Mouse (Mus musculus) megakaryocyte-erythroid progenitor cell, adult 5-6 weeks (primary cell): ENCODE results near the gene Lgals2. TPM values are rescaled to one million over a fixed set of nuclear protein-coding genes. Genes with fewer than 3 reads are reported as not detected.

ENCODE experiments used
- ATAC-seq: replicated peaks from 2 replicates; pipeline ENCODE4 v1.8.0; 2016; ENCODE audit warnings: mild to moderate bottlenecking, inconsistent platforms; ENCODE audit not compliant: severe bottlenecking, poor library complexity, low FRiP score, low TSS enrichment
- total RNA-seq, 2 experiments: library from RNA; stranded (forward) in 1 of 2; stranded (reverse) in 1 of 2; fragments of 200-1000, 215-1000 nt in 1 of 2; fragments of >200 nt in 1 of 2; fragmentation: Nextera tagmentation in 1 of 2; gene quantifications; 2 replicates each; pipeline ENCODE4 v1.2.3; 2014 to 2017

Gene Lgals2
- total RNA-seq, 2 experiments from 2014 or later, result not detected

- ATAC-seq, result no peak
These were observed 9.0 kb downstream of the Lgals2 start for GRCm38 (mm10) chr15:78846352-78846751.

DNA sequence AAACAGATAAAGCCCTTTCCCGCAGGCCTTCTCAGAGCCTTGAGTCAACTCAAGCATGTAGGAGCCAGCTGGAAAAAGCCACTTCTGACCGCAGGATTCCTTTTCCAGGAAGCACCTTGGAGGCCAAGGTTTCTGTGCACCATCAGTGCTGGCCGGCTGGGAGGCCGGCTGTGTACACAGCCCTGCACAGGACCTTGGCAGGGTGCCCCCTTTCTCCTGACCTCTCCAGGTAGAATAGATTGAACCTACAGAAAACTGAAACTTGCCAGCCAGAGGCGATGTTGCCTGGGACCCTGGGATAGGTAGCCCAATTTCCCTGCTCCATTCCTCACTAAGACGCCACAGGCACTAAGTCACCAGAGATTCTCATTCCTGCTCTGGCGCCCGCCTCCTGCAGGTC, 9.5 kb downstream of the Lgals2 start:
- ATAC-seq, result no peak

DNA sequence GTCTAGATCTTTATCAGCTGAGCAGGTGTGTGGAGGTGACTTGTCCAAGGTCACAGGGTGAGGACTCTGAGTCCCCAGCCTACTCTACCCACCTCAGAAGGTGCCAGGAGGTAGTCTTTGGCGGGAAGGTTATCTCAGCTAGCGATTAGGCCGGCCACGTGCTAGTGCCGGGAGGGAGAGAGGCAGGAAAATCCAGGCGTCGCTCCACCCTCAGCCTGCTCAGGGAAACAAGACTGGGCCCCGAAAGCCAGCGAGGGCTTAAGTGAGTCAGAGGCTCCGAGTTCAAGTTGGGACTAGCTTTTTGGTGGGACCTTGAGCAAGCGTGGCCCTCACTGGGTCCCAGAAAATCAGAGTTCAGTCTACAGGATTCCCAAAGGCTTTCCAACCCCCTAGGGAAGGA, 10.0 kb downstream of the Lgals2 start:
- ATAC-seq, result no peak

DNA sequence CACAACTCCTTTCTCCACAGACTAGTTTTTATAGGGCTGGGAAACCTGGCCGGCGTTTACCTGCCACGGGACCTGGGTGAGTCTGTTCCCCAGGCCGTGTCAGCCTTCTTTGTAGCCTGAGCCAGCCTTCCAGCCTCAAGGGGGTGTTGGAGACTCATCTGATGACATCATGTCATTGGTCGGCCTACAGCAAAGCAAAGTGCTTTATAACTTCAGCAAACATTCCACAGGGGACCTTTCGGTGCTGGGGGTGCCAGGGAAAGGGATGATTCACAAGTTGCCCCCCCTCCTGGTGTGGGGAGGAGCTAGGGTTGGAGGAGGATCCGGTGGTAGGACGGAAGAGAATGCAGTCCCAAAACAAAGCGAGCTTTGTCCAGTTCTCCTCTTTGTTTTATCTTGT, 10.5 kb downstream of the Lgals2 start:
- ATAC-seq, result no peak

- ATAC-seq, result no peak
These were observed 11.5 kb downstream of the Lgals2 start for GRCm38 (mm10) chr15:78843581-78844469.

DNA sequence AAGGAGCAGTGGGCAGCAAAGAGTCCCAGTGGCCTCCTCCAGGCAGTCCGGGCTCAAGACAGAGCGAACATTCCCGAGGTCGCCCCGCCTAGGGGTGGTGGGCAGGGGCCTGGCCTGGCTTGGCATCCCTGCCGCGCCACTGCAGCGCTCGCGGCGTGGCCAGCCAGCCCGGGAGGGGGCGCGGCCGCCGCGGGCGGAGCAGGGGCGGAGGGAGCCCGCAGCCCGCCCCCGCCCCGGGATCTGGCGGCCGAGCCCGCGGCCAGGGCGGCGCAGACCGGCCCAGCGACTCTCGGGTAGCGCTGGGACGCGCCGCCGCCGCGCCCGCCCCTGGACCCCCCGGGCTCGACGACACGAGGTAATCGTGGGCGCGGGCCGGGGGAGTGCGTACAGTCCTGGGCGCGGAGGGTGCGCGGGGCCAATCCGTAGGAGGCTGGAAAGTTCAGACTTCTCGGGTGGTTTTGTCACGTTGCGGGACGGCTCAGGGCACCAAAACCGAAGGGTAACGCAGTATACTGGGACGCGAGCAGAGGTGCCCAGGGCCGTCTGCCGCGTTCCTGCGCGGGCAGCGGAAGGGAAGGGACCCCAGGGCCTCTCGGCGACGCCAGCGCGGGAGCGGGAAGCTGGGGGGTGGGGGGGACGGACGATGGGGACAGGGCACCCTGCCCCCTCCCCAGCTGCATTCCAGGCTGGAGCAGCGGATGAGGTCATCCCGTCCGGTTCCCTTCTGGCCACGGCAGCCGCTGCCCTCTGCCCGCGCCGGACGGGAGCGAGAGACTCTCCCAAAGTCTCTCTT, 12.8 kb downstream of the Lgals2 start, which contains the start of gene Cdc42ep1:
Gene Cdc42ep1 (plus strand): TSS at position 254 of the 793 bp plus-strand sequence.
- no peak for ATAC-seq

DNA sequence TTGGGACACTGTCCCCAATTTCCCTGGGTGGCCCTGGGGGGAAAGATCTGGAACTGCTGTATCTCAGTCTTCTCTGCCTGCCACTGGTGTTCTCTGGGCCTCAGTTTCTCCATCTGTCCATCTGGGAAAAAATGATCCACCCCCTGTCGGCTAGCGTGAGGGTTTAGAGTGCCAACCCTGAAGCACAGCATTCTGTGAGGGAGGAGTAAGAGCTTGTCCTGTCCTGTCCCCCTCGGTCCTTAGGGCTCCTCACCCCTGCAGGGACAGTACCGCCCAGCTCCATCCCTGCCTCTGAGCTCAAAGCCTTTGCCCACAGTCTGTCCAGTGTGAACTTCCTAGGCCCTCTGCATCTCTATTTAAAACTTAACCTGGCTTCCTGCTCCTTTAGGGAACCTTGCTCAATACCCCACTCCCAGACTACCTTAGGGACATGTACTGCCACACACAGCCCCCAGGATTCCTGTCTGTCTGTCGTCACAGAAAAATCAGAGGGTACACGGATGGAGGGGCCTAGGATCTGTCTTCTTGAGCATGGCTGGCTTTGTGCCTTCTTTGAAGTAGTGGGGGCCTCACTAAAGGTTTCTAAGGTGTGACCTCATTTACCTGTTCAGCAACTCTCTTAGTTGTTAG, 14.1 kb downstream of the Lgals2 start:
- no peak for ATAC-seq

GRCm38 (mm10) chr15:78840751-78841150, 14.6 kb downstream of the Lgals2 start:
- ATAC-seq, result no peak

DNA sequence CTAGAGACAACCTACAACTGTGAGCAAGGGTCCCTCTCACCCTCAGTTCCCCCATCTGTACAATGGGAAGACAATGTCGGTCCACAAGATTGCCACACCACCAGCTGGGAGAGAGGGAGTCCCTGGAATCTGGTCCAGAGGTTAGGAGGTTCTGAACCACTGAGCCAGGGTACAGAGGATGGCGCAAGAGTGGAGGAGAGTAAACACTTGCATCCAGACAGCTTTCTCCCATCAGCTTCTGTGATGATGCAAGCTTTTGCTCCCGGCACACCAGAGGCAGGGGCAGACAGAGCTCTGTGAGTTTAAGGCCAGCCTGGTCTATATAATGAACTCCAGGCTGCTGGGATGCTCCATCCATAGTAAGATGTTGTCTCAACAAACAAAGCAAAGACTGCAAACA, 15.1 kb downstream of the Lgals2 start:
- no peak for ATAC-seq

DNA sequence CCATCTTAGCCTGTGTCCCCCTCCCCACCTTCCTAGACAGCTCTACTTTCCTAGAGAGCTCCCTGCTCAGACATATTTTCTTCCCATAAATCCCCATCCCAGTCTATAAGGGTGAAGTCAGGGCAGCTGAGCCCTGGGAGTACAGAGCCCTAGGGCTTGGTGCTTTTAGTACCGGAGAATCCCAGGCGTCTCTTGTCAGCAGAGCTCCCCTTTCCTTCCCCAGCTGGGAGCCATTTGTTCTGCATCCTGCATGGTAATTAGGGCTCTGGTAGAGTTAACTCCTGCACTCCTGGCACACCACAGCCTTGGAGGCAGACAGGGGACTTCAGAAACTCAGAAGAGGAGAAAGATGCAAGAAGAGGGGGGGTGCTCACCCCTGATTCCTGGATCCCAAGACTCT, 15.6 kb downstream of the Lgals2 start:
- no peak for ATAC-seq

DNA sequence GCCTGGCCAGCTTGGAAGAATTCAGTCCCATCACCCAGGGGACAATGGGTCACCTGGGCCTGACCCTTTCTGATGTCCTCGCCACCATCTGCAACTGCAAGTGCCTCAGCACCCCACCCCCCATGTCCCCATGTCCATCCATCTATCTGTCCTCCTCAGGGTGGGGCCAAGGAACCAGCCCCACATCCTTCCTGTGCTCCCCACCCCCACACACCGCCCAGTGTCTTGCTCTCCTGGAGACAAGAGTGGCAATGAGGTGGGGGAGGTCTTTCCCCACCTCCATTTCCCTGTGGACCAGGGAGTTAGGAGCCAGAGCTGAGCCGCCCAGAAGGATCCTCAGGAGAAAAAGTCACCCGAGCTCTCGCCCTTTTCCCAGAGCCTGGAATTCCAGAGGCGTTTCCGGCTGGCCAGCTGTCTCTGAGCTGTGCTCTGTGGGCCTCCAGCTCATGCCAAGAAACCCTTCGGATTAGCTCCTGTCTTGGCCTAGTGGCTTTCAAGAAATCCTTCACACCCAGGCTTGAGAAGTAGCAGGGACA, 19.2 kb downstream of the Lgals2 start:
- no peak for ATAC-seq

DNA sequence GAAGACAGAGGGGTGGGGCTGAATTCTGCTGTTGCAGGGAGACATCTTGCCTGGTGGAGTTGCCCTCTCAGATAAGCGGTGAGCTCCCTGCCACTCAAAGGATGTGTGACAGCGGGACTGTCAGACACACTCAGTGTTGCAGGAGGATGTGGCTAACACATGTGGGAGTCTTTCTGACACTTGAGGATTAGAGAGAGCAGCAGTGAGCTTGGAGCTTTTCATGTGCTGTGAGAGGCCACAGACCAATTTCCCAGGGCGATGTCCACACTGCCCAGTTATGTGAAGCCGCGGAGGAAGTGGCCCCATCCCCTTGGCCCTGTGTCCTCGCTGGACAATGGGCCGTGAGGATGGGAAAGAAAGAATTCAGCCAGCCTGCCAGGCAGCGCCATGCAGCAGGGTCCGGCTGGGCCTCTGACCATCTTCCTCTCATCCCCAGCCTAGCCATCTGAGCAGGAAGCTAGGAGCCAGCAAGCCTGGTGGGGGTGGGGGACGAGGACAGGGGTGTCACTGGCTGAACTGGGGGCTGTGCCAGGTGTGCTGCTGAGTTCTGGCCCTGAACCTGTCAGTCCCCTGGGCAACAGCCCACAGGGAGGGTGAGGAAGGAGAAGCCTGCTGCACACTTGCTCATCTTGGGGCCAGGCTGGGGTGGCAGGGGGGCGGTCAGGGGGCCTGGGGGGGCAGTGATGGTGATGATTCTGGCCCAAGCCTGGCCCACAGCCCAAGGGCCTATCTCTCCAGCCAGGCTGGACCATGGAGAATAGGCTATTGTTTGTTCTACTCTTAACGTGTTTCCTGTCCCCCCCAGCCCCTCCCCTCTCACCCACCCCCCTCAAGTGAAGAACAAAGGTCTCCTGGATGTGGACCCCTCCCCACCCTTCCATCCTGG, 19.9 kb downstream of the Lgals2 start:
- ATAC-seq, result peak; percentile 91

GRCm38 (mm10) chr15:78834233-78835005, 20.9 kb downstream of the Lgals2 start:
- no peak for ATAC-seq

DNA sequence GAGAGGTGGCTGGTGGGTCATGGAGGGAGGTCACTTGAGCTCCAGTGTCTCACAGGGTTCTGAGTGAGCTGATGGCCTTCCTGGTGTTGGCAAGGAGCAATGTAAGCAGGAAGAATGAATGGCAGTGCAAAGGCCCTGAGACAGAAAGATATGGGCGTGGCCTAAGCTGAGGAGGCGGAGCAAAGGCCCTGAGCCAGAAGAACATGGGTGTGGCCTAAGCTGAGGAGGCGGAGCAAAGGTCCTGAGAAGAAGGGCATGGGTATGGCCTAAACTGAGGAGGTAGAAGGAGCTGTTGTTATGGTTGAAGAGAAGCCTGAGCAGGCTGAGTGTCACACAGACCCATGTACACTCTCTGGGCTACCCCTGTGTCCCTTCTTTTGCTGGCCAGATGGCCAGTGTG, 21.7 kb downstream of the Lgals2 start:
- peak; percentile 33; the same call in 1 of the 2 replicates for ATAC-seq

- no peak for ATAC-seq
These were observed 22.6 kb downstream of the Lgals2 start for GRCm38 (mm10) chr15:78832701-78833123.

- no peak for ATAC-seq
These were observed 23.3 kb downstream of the Lgals2 start for GRCm38 (mm10) chr15:78831720-78832657.
